ENCODE assay signal across 10 mouse cellular contexts in the genomic region with DNA sequence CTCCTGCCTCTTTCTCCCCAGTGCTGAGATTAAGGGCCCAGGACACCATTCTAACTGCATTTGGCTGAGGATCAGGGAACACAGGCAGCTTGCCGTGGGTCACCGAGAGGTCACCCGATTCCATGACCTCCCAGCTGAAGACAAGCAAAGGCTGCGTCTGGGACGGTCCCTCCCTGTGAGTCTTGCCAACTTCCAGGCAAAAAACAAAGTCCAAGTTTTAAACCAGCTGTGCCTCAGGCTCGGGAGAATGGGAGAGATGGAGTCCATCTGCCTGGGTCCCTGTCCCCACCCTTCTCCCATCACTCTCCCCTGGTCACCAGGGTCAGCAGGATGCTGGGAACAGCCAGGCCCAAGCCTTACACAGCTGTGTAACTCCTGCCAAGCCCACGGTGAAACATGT. TPM values are rescaled to one million over a fixed set of nuclear protein-coding genes. Genes with fewer than 3 reads are reported as not detected.
A peak's percentile ranks its signal among the peaks of the same experiment; 100 is the strongest.
DNase-seq lines count a peak whose midpoint lies in the region; ATAC-seq and TF ChIP-seq lines count a peak whose summit lies in the region.
"Had no signal": no experiment of that assay in that cellular context is flagged by ENCODE, and none has a peak within 500 bp of the region (broad histone marks: within the 10 kb centered on the region; RNA-seq: fewer than 3 reads in every experiment).

No protein-coding gene starts in this region.

- H3K27ac ChIP-seq in liver, postnatal 0 days (ENCODE audit: low read depth): no peak overlapping the region
- H3K27ac ChIP-seq in kidney, embryonic 16.5 days (ENCODE audit: low read length): peak overlapping the region; percentile 8; the same call in 1 of the 2 replicates
- peak overlapping the region; percentile 72 for H3K27ac ChIP-seq in stomach, embryonic 15.5 days
- H3K27ac ChIP-seq: liver, embryonic 14.5 days had no signal

- TF ChIP-seq EP300 in liver, postnatal 0 days (IDR thresholded peaks at IDR 0.05; ENCODE audit: low read depth): no peak

- ATAC-seq in liver, postnatal 0 days: 0 out of 2 replicates have a peak, but pooled peaks have one; percentile 10
- ATAC-seq in kidney, embryonic 16.5 days (ENCODE audit: low FRiP score, low TSS enrichment): peak; percentile 72
- peak; percentile 61; the same call in 1 of the 2 replicates for ATAC-seq in stomach, embryonic 15.5 days (ENCODE audit: insufficient read depth, low FRiP score, low read depth)

- H3K4me1 ChIP-seq in liver, postnatal 0 days (ENCODE audit: insufficient read depth): peaks cover 15% of the 10 kb centered on the region
- H3K4me1 ChIP-seq in kidney, embryonic 16.5 days (ENCODE audit: insufficient read depth, low read length): peaks cover 39% of the 10 kb centered on the region
- peaks cover 30% of the 10 kb centered on the region; the same call in 1 of the 2 replicates for H3K4me1 ChIP-seq in stomach, embryonic 15.5 days

- DNase-seq in liver, postnatal 0 days: peak; percentile 33
- DNase-seq in liver: no peak
- peak; percentile 91 for DNase-seq in heart, adult 8-10 months (ENCODE audit: low spot score)
- no peak for DNase-seq in retina, postnatal 1 day
- DNase-seq in thymus, postnatal 25 days: no peak
- DNase-seq in thymus, adult 18-20 months: no peak

- 54% methylated on average over 7 of the region's 7 CpGs for WGBS in liver, postnatal 0 days (ENCODE audit: insufficient replicate concordance)
- 19% methylated on average over 7 of the region's 7 CpGs for WGBS in kidney, embryonic 16.5 days
- WGBS in stomach, embryonic 15.5 days: 29% methylated on average over 7 of the region's 7 CpGs

- H3K4me3 ChIP-seq in liver, postnatal 0 days (ENCODE audit: low read depth, low read length): no peak overlapping the region
- no peak overlapping the region for H3K4me3 ChIP-seq in kidney, embryonic 16.5 days (ENCODE audit: low read length)
- H3K4me3 ChIP-seq in stomach, embryonic 15.5 days (replicated peaks): no peak overlapping the region

- H3K9me3 ChIP-seq in liver, postnatal 0 days (ENCODE audit: low read length): no peaks in the 10 kb centered on the region
- no peaks in the 10 kb centered on the region for H3K9me3 ChIP-seq in kidney, embryonic 16.5 days (ENCODE audit: low read length)
- H3K9me3 ChIP-seq in stomach, embryonic 15.5 days: no peaks in the 10 kb centered on the region

- no peaks in the 10 kb centered on the region for H3K36me3 ChIP-seq in liver, postnatal 0 days (replicated peaks; ENCODE audit: insufficient read depth, low read length)
- H3K36me3 ChIP-seq in kidney, embryonic 16.5 days (ENCODE audit: insufficient read depth, low read length): peaks cover 6% of the 10 kb centered on the region; the same call in 1 of the 2 replicates
- no peaks in the 10 kb centered on the region for H3K36me3 ChIP-seq in stomach, embryonic 15.5 days

- TF ChIP-seq CTCF in liver, postnatal 0 days (IDR thresholded peaks at IDR 0.05; ENCODE audit: low read depth): no peak

- no peak overlapping the region for H3K4me2 ChIP-seq in liver, postnatal 0 days (ENCODE audit: low read depth, low read length)
- H3K4me2 ChIP-seq in kidney, embryonic 16.5 days (replicated peaks; ENCODE audit: low read depth, low read length): no peak overlapping the region
- no peak overlapping the region for H3K4me2 ChIP-seq in stomach, embryonic 15.5 days

- no peaks in the 10 kb centered on the region for H3K27me3 ChIP-seq in liver, postnatal 0 days (ENCODE audit: insufficient read depth, low read length)
- H3K27me3 ChIP-seq in kidney, embryonic 16.5 days (ENCODE audit: insufficient read depth, low read length): no peaks in the 10 kb centered on the region
- H3K27me3 ChIP-seq in stomach, embryonic 15.5 days (replicated peaks): no peaks in the 10 kb centered on the region

- no peak overlapping the region for H3K9ac ChIP-seq in liver, postnatal 0 days (replicated peaks)
- no peak overlapping the region for H3K9ac ChIP-seq in kidney, embryonic 16.5 days (replicated peaks; ENCODE audit: low read length)
- no peak overlapping the region for H3K9ac ChIP-seq in stomach, embryonic 15.5 days
- H3K9ac ChIP-seq: liver, embryonic 14.5 days had no signal

RNA-seq across cellular contexts. Expression of a gene that starts 10.6 kb away (rescaled TPM):
- 0.21 and 0.29 TPM in 2 replicates for polyA plus RNA-seq in liver, postnatal 0 days (2015; fragmentation: Nextera tagmentation; extraction: Ambion mirVana)
- total RNA-seq in heart, adult 8-10 months (2022): 1 to 10 TPM; 4.5 to 6.8 (median 5.4) TPM
- 4.1 and 4.3 TPM in 2 replicates for polyA plus RNA-seq in kidney, embryonic 16.5 days (2015; fragmentation: Nextera tagmentation; extraction: Ambion mirVana)
- polyA plus RNA-seq in stomach, embryonic 15.5 days (2015; fragmentation: Nextera tagmentation; extraction: Ambion mirVana): 2.9 and 3.5 TPM in 2 replicates

RNA-seq across cellular contexts. Expression of a gene that starts 18.3 kb away (rescaled TPM):
- polyA plus RNA-seq in liver, postnatal 0 days (2015; fragmentation: Nextera tagmentation; extraction: Ambion mirVana): not detected in 2 replicates
- not detected for total RNA-seq in heart, adult 8-10 months (2022)
- 0.09 and 0.27 TPM in 2 replicates for polyA plus RNA-seq in kidney, embryonic 16.5 days (2015; fragmentation: Nextera tagmentation; extraction: Ambion mirVana)
- polyA plus RNA-seq in stomach, embryonic 15.5 days (2015; fragmentation: Nextera tagmentation; extraction: Ambion mirVana): 0.09 and 0.10 TPM in 2 replicates
- total RNA-seq: common myeloid progenitor, adult 5-6 weeks had no signal
- polyA plus RNA-seq: liver, embryonic 14.5 days had no signal

RNA-seq across cellular contexts. Expression of a gene that starts 39.5 kb away (rescaled TPM):
- polyA plus RNA-seq in liver, postnatal 0 days (2015; fragmentation: Nextera tagmentation; extraction: Ambion mirVana): 75.4 and 81.4 TPM in 2 replicates
- 10 to 100 TPM; 21.6 to 26.0 (median 24.6) TPM for total RNA-seq in heart, adult 8-10 months (2022)
- 302 TPM in 2 replicates for polyA plus RNA-seq in kidney, embryonic 16.5 days (2015; fragmentation: Nextera tagmentation; extraction: Ambion mirVana)
- polyA plus RNA-seq in stomach, embryonic 15.5 days (2015; fragmentation: Nextera tagmentation; extraction: Ambion mirVana): 257 and 262 TPM in 2 replicates

Comparison
In these comparisons a context has a peak if more than half of its experiments do, and no peak if none do; other contexts are left out.
1. DNase-seq: peak in liver, postnatal 0 days (single experiment) and heart, adult 8-10 months (single experiment); none in liver (single experiment), retina, postnatal 1 day (single experiment), thymus, postnatal 25 days (single experiment) and thymus, adult 18-20 months (0 of 2).
2. ATAC-seq: peak in every context shown above with its lines; median percentile 72 in kidney, embryonic 16.5 days; 61 in stomach, embryonic 15.5 days; 10 in liver, postnatal 0 days.